Mouse (Mus musculus): ENCODE measurements around the gene Mettl15. TPM values are rescaled to one million over a fixed set of nuclear protein-coding genes. Genes with fewer than 3 reads are reported as not detected.

Gene Mettl15
- polyA plus RNA-seq, 1 experiment = 10.9 TPM

GRCm38 (mm10) chr2:109156131-109156530 is 124.4 kb downstream of the Mettl15 start:
- H3K27me3 ChIP-seq (ENCODE audit: control insufficient read depth, insufficient read depth, low read length) = no peaks in the 10 kb centered on the region
- H3K4me1 ChIP-seq (ENCODE audit: control insufficient read depth, insufficient read depth, low read length) = no peaks in the 10 kb centered on the region
- no peak overlapping the region for H3K27ac ChIP-seq (ENCODE audit: insufficient read depth, low read length)
- TF ChIP-seq POLR2A (IDR thresholded peaks at IDR 0.05; ENCODE audit: borderline replicate concordance, insufficient read depth, low read length) = no peak
- no peak for TF ChIP-seq CTCF (IDR thresholded peaks at IDR 0.05; ENCODE audit: borderline replicate concordance, insufficient read depth, low read depth, low read length)
- DNase-seq = no peak
- WGBS = 88% methylated on average over 1 of the region's 1 CpGs
- H3K4me3 ChIP-seq (replicated peaks; ENCODE audit: insufficient read depth, low read depth, low read length) = no peak overlapping the region

GRCm38 (mm10) chr2:109153402-109154050 is 127.0 kb downstream of the Mettl15 start:
- TF ChIP-seq POLR2A (IDR thresholded peaks at IDR 0.05; ENCODE audit: borderline replicate concordance, insufficient read depth, low read length) (no peak), CTCF (IDR thresholded peaks at IDR 0.05; ENCODE audit: borderline replicate concordance, insufficient read depth, low read depth, low read length) (no peak)
- WGBS = 38% methylated on average over 6 of the region's 6 CpGs
- no peak for DNase-seq
- Histone ChIP-seq H3K4me3 (replicated peaks; ENCODE audit: insufficient read depth, low read depth, low read length) (no peak overlapping the region), H3K4me1 (ENCODE audit: control insufficient read depth, insufficient read depth, low read length) (no peaks in the 10 kb centered on the region), H3K27ac (ENCODE audit: insufficient read depth, low read length) (no peak overlapping the region), H3K27me3 (ENCODE audit: control insufficient read depth, insufficient read depth, low read length) (no peaks in the 10 kb centered on the region)

GRCm38 (mm10) chr2:109147292-109147691 is 133.3 kb downstream of the Mettl15 start:
- Histone ChIP-seq H3K27me3 (ENCODE audit: control insufficient read depth, insufficient read depth, low read length) (no peaks in the 10 kb centered on the region), H3K27ac (ENCODE audit: insufficient read depth, low read length) (no peak overlapping the region), H3K4me1 (ENCODE audit: control insufficient read depth, insufficient read depth, low read length) (no peaks in the 10 kb centered on the region), H3K4me3 (replicated peaks; ENCODE audit: insufficient read depth, low read depth, low read length) (no peak overlapping the region)
- no peak for DNase-seq
- TF ChIP-seq POLR2A (IDR thresholded peaks at IDR 0.05; ENCODE audit: borderline replicate concordance, insufficient read depth, low read length) (no peak), CTCF (IDR thresholded peaks at IDR 0.05; ENCODE audit: borderline replicate concordance, insufficient read depth, low read depth, low read length) (no peak)

- WGBS = 96% methylated on average over 2 of the region's 2 CpGs
- TF ChIP-seq POLR2A (IDR thresholded peaks at IDR 0.05; ENCODE audit: borderline replicate concordance, insufficient read depth, low read length) (no peak), CTCF (IDR thresholded peaks at IDR 0.05; ENCODE audit: borderline replicate concordance, insufficient read depth, low read depth, low read length) (no peak)
Measured at GRCm38 (mm10) chr2:109144410-109144809, 136.1 kb downstream of the Mettl15 start.

GRCm38 (mm10) chr2:109140330-109140729 is 140.2 kb downstream of the Mettl15 start:
- 86% methylated on average over 1 of the region's 1 CpGs for WGBS
- Histone ChIP-seq H3K4me1 (ENCODE audit: control insufficient read depth, insufficient read depth, low read length) (0 out of 2 replicates have a peak, but pooled peaks cover 3% of the 10 kb centered on the region), H3K27me3 (ENCODE audit: control insufficient read depth, insufficient read depth, low read length) (no peaks in the 10 kb centered on the region), H3K4me3 (replicated peaks; ENCODE audit: insufficient read depth, low read depth, low read length) (no peak overlapping the region), H3K27ac (ENCODE audit: insufficient read depth, low read length) (no peak overlapping the region)
- TF ChIP-seq CTCF (IDR thresholded peaks at IDR 0.05; ENCODE audit: borderline replicate concordance, insufficient read depth, low read depth, low read length) = no peak
- TF ChIP-seq POLR2A (IDR thresholded peaks at IDR 0.05; ENCODE audit: borderline replicate concordance, insufficient read depth, low read length) = no peak
- no peak for DNase-seq

More at GRCm38 (mm10) chr2:109144410-109144809, 136.1 kb downstream of the Mettl15 start:
- Histone ChIP-seq H3K27ac (ENCODE audit: insufficient read depth, low read length) (no peak overlapping the region), H3K4me1 (ENCODE audit: control insufficient read depth, insufficient read depth, low read length) (no peaks in the 10 kb centered on the region), H3K27me3 (ENCODE audit: control insufficient read depth, insufficient read depth, low read length) (no peaks in the 10 kb centered on the region), H3K4me3 (replicated peaks; ENCODE audit: insufficient read depth, low read depth, low read length) (no peak overlapping the region)
- DNase-seq = no peak

GRCm38 (mm10) chr2:109137276-109137675 is 143.3 kb downstream of the Mettl15 start:
- 24% methylated on average over 6 of the region's 6 CpGs for WGBS
- TF ChIP-seq CTCF (IDR thresholded peaks at IDR 0.05; ENCODE audit: borderline replicate concordance, insufficient read depth, low read depth, low read length) (no peak), POLR2A (IDR thresholded peaks at IDR 0.05; ENCODE audit: borderline replicate concordance, insufficient read depth, low read length) (no peak)
- no peaks in the 10 kb centered on the region for H3K27me3 ChIP-seq (ENCODE audit: control insufficient read depth, insufficient read depth, low read length)
- H3K4me1 ChIP-seq (ENCODE audit: control insufficient read depth, insufficient read depth, low read length) = 0 out of 2 replicates have a peak, but pooled peaks cover 3% of the 10 kb centered on the region
- DNase-seq = peak in 1 of 2 experiments; percentile 34
- H3K4me3 ChIP-seq (replicated peaks; ENCODE audit: insufficient read depth, low read depth, low read length) = no peak overlapping the region
- no peak overlapping the region for H3K27ac ChIP-seq (ENCODE audit: insufficient read depth, low read length)

DNA sequence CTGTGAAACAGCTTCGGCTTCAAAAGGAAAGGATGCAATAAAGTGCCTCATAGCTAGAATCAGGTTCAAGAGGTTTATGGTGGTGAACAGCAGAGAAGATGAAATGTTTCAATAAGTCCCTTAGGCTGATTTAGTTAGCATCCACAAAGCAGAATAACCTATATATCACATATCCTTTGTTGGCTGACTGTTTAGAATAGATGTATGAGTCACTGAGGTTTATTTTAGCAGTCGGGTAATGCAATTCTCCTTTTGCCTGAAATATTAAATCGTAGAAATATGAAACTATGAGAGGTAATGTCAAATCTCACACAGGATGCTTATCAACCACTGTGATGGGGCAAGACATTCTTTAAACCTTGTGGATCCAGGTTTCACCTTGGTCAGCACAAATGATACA is 149.8 kb downstream of the Mettl15 start:
- no peak overlapping the region for H3K27ac ChIP-seq (ENCODE audit: insufficient read depth, low read length)
- no peak overlapping the region for H3K4me3 ChIP-seq (replicated peaks; ENCODE audit: insufficient read depth, low read depth, low read length)
- 82% methylated on average over 3 of the region's 3 CpGs for WGBS
- no peak for DNase-seq
- TF ChIP-seq POLR2A (IDR thresholded peaks at IDR 0.05; ENCODE audit: borderline replicate concordance, insufficient read depth, low read length) (no peak), CTCF (IDR thresholded peaks at IDR 0.05; ENCODE audit: borderline replicate concordance, insufficient read depth, low read depth, low read length) (no peak)
- no peaks in the 10 kb centered on the region for H3K27me3 ChIP-seq (ENCODE audit: control insufficient read depth, insufficient read depth, low read length)
- H3K4me1 ChIP-seq (ENCODE audit: control insufficient read depth, insufficient read depth, low read length) = no peaks in the 10 kb centered on the region

GRCm38 (mm10) chr2:109129921-109130320 is 150.6 kb downstream of the Mettl15 start:
- WGBS = 89% methylated on average over 3 of the region's 3 CpGs
- H3K4me3 ChIP-seq (replicated peaks; ENCODE audit: insufficient read depth, low read depth, low read length) = no peak overlapping the region
- no peaks in the 10 kb centered on the region for H3K27me3 ChIP-seq (ENCODE audit: control insufficient read depth, insufficient read depth, low read length)
- no peak overlapping the region for H3K27ac ChIP-seq (ENCODE audit: insufficient read depth, low read length)
- DNase-seq = no peak
- H3K4me1 ChIP-seq (ENCODE audit: control insufficient read depth, insufficient read depth, low read length) = no peaks in the 10 kb centered on the region
- TF ChIP-seq POLR2A (IDR thresholded peaks at IDR 0.05; ENCODE audit: borderline replicate concordance, insufficient read depth, low read length) (no peak), CTCF (IDR thresholded peaks at IDR 0.05; ENCODE audit: borderline replicate concordance, insufficient read depth, low read depth, low read length) (no peak)

All from cerebellum, adult 2 months (tissue).